Mouse (Mus musculus): ENCODE measurements at regions not wholly inside any gene's neighbourhood (a gene's known extent, or its start where the extent isn't known, plus 50 kb on each side); places are given as distances from the start of the nearest gene placed in this dataset.
A peak's percentile ranks its signal among the peaks of the same experiment; 100 is the strongest.

- no peak for DNase-seq (ENCODE audit: low spot score in 2 of 2)
Observed at GRCm38 (mm10) chr14:79929451-79929850, 54.4 kb upstream of the Olfm4 start.

GRCm38 (mm10) chr14:79927161-79927560 is 56.7 kb upstream of the Olfm4 start:
- no peak for DNase-seq (ENCODE audit: low spot score in 2 of 2)

DNA sequence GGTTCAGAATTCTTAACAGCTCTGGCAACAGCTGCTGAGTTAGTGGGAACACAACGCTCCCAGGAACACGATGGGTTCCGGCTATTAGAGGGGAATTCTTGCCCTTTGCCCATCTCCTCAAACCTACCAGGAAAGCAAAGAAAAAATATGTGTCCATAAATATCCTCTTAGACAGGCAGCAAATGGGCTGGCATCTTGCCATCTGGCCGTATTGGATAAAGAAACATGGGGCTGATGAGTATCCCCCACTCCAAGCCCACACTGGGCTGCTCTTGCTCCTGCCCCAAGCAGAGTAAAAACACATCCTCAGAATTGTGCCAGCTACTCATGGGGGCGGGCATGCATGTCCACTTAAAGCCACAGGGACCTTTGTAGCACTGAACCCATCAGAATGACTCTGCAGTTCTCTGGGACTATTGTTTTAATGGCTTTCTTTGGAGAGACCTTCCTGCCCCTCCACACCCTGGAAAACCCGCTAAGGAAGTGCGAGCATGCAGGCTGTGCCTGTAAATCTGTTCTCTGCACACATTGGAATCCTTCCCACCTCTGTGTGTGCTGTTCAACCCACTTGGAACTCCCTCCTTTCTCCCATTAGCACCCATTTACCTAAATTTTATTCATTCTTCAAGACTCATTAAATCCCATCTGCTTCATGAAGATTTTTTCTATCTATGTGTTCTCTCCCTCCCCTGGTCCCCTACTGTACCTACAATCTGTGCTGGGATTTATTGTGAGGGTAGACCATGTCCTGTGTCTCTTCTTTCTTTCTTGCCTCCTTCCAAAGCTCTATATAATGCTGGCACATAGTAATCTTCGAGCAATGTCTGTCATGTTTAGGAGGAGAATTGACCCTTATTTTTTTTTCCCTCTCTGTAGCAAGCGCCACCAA is 66.7 kb upstream of the Olfm4 start:
- DNase-seq (ENCODE audit: low spot score in 2 of 2), result no peak

- DNase-seq (ENCODE audit: low spot score in 2 of 2), result no peak
Observed at GRCm38 (mm10) chr14:79914966-79915365, 68.9 kb upstream of the Olfm4 start.

- DNase-seq (ENCODE audit: low spot score in 2 of 2), result no peak
Observed at GRCm38 (mm10) chr14:79913315-79913714, 70.6 kb upstream of the Olfm4 start.

DNA sequence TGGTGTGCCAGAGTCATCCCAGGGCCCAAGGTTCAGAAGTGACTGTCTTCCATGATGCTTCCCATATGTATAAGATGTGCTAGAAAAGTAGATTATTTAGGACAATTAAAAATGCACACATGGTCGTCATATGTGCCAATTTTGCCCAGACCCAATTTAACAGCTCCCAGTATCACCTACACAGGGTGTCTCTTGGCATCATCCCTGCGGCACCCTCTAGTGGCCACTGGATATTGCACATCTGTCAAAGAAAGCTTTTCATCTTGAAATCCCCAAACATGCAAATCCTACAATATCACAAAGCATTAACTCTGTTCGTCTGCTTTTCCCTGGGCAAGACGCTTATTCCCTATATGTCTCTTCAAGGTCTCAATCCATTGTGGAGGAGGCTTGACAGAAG is 71.3 kb upstream of the Olfm4 start:
- DNase-seq (ENCODE audit: low spot score in 2 of 2), result peak in 1 of 2 experiments; percentile 7

GRCm38 (mm10) chr14:79907761-79908160 is 76.1 kb upstream of the Olfm4 start:
- DNase-seq (ENCODE audit: low spot score in 2 of 2), result no peak

DNA sequence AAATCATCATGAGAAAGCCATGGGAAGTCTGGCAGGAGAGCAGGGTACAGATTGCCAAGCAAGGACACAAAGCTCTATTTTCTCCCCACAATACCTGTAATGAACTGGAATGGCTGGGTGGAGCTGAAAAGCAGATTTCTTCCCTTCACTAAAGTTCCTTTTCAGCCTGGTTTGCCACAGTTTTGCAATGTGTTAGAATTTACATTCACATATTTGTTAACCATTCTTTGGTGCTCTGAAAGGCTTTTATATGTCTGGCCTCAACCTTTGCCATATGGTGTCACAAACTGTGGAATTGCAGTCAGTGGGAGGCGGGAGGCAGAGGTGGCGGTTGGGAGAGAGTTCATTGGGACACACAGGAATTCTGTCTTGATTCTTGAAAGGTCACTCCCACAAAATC is 78.3 kb upstream of the Olfm4 start:
- no peak for DNase-seq (ENCODE audit: low spot score in 2 of 2)

GRCm38 (mm10) chr14:79902355-79902754 is 81.5 kb upstream of the Olfm4 start:
- DNase-seq (ENCODE audit: low spot score in 2 of 2), result no peak

DNA sequence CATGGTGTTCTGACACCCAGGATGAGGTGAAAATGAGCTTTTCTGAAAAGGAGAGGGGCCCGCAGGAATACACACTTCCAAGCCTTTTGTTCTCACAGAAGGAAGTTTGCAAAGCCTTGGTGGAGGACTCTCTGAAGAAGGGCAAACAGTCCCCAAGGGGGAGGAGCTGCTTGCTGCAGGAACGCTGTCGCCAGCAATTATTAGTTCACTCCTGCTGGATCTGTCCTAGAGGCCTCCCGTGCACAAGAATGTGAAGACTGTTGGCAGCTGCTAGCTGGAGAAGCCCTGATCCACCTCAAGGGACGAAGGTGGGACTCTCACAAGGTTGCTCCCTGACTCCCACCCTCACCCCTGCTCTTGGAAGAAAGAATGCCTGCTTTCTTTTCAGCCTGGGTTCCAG is 85.6 kb upstream of the Olfm4 start:
- DNase-seq (ENCODE audit: low spot score in 2 of 2), result no peak

DNA sequence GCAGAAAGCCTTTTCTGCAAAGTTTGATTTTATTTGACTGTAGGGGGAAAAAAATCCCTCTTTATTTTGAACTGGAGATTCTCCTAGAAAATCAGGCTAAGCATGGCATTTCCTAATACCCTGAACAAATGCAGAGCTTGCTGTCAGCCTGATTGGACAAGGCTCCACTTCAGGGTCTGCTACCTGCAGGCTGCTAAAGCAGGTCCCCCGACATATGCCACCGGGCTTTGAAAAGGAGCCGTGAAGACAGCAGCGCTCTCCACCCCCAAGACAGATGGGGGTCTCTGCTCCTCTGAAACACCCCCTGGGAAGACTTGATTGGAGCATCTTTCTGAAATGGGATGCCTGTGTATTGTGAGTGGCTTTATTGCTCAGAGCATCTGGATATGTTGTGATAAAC is 90.6 kb upstream of the Olfm4 start:
- DNase-seq (ENCODE audit: low spot score in 2 of 2), result no peak

DNA sequence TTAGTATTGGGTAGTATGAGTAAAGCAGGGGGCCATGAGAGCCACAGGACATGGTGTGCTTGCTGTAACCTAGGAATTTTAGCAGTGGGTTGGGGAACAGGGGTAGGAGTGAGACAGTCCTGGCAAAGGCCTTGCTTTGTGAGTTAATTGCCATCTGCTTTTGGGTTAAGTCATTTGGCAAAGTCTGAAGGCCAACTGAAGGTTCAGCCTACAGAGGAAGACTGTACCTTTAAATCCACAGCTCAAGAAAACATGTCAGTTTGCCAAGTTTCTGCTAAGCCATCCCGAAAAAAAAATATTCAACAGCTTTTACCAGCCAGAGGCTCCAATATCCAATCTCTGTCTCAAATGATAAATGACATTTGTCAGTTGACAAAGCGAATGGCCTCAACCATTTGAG is 93.2 kb upstream of the Olfm4 start:
- DNase-seq (ENCODE audit: low spot score in 2 of 2), result no peak

DNA sequence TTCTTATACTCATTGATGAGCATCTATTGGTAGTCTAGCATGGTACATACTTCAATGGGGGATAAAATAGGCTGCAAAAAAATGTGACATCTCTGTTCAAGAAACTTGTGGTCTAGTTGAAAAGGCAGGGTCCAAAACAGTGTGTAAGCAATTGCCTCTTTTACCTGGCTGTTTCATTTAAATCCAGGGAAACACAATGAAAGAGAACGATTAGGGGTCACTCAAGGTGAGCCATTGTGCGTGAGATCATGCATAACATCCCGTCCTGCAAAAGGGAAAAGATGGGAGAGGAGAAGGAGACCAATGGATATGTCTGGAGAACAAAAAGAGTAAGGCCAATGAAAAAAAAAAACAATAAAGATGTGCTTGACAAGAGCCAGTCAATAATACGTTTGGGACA is 93.6 kb upstream of the Olfm4 start:
- DNase-seq (ENCODE audit: low spot score in 2 of 2), result no peak

DNA sequence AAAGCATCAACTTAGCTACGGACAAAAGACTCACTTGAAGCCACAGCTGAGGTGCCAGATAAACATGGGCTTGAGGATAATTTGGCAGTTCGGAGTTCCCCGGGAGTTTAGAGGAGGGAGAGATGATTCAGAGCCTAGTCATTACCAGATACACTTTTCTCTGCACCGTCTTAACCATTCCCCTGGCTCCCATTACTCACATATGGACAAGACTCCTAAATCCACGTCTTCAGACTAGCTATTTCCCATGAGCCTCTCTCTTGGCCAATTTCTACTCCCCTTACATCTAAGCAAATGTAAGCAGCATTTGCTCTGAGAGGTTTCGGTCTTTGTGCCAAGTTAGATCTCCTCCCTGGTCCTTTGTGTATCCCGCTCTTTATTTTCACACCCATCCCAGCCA is 100.4 kb upstream of the Olfm4 start:
- DNase-seq (ENCODE audit: low spot score in 2 of 2), result no peak

- no peak for DNase-seq (ENCODE audit: low spot score in 2 of 2)
Observed at GRCm38 (mm10) chr14:79881726-79882125, 102.2 kb upstream of the Olfm4 start.

DNA sequence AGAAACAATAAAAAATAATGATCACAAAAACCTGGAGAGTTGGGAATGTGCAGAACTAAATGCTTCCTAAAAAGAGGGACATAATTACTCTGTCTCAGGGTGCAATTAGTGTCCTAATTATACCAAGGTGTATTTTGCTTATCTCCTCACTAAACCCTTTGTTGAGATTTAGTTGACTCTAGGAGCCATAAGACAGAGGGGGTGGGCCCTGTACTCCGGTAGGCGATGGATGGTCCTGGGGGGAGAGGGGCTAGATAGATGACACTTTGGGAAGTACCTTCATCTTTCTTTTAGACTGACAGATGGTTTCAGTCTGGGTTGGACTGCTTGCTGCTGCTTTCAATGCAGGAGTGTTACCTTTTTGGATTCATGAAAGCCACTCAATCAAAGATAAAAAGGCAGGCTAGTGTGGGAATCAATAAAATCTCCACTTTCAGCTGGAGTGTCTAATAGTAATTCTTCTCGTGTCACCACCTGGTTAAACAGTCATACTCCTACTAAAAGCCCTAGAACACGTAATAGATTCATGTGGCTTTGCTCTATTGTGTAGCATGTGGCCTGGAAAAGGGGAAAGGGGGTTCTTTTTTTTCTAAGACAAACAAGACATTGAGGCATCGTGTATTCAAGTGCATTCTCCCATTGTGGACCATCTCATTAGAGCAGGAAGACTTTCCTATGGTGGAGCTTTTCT is 103.7 kb upstream of the Olfm4 start:
- no peak for DNase-seq (ENCODE audit: low spot score in 2 of 2)

- no peak for DNase-seq (ENCODE audit: low spot score in 2 of 2)
Observed at GRCm38 (mm10) chr14:79879333-79880035, 104.4 kb upstream of the Olfm4 start.

DNA sequence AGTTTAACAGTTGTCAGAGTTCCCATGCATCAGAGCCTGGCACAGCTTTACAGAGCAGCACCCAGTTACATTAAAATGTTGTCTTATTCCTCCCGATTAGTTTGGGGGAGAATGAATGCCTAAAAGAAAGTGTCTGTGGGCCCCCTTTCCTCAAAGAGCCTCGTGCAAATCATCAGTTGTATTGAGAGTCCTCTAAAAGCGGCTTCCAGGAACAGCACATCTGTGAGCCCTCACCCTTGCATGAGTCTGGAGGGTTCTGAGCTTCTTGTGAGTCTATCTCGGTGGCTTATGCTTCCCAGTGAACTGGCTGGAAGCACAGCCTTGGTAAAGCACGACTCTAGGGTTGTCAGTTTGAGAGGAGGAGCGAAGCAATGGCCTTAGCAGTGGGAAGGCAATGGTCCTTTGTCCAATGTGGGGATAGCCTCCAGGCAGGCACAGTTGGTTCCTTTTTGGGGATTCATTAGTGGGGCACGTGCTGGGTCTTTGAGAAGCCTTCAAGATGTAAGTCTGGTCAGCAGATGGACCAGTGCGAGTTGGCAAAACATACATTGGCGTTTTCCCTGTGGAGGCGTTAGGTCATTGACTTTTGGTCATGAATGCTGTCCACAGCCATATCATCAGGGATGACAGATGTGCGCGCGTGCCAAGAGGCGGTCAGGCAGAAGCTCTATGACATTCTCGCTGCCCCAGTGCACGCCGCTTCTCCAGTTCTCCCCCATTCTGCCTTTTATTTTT is 105.4 kb upstream of the Olfm4 start:
- DNase-seq (ENCODE audit: low spot score in 2 of 2), result no peak

DNA sequence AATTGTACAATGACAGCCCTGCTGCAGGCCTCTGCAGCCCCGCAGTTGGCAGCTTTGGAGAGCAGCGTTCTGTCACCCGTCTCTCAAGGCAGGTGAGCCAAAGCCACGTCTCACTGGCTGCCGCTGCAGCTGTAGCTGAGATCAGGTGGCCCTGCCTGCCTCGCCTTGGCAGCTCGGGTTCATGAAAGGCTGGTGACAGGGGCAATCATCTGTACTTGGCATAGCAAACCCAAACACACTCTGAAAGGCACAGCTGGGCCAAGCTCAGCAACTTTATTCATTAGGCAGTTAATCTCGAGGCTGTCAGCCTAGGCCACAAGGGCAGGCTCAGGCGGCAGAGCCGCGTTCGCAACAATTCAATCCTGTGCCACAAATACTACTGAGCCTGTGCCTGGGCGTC is 102.0 kb upstream of the Pcdh8 start:
- DNase-seq (ENCODE audit: low spot score in 2 of 2), result no peak

DNA sequence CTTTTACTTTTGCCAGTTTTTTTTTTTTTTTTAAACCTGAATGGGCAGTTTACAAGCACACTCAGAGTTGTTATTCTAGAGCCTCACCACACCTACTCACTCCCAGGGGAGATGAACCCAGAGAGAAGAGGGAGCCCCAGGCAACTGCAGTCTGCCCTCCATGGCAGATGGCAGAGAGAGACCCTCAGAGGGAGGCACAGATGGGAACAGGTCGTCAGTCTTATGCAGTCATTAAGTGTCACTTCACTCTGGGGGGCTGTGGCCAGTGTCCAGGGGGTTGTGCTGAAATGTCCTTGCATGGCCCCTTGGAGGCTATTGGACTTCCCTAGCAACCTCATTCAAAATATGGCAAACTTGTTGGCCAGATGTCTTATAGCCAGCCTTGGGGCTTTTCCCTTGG is 101.3 kb upstream of the Pcdh8 start:
- DNase-seq (ENCODE audit: low spot score in 2 of 2), result no peak

DNA sequence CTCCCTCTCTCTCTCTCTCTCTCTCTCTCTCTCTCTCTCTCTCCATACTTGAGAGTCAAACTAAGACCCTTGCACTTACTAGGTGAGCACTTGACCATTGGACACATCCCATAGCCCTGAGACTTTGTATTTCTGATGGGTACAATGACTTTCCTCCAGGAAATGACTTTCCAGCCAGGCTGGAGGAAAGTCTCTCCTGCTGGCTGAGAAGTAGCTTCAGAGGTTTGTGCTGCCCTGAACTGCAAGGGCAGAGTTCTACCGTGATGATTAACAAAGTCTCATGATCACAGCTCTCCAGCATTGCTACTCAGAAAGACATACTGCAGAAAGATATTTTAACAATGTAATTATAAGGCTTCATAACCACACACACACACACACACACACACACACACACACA is 98.2 kb upstream of the Pcdh8 start:
- DNase-seq (ENCODE audit: low spot score in 2 of 2), result no peak

Measured in adrenal gland, postnatal 4 days (tissue).